ENCODE assay signal across 12 mouse cellular contexts in genomic region chr3:143087786-143088185, GRCm38 (mm10).
"Had no signal": no experiment of that assay in that cellular context is flagged by ENCODE, and none has a peak within 500 bp of the region (broad histone marks: within the 10 kb centered on the region; RNA-seq: fewer than 3 reads in every experiment).

No protein-coding gene starts in this region.

- DNase-seq: kidney, postnatal 25 days; layer of hippocampus, adult 9-11 months; left cerebral cortex, postnatal 4 days; lung, adult 18-20 months; lung, postnatal 10 days; lung, postnatal 36 days; retina, postnatal 1 day; right cerebral cortex, postnatal 25 days; spleen, adult 18-20 months; thymus, adult 2 months; thymus, postnatal 14 days; thymus, postnatal 4 days had no signal
